Mouse (Mus musculus) bone marrow, adult 2 months (tissue): Measurements from ENCODE around the gene Sntb2. TPM values are rescaled to one million over a fixed set of nuclear protein-coding genes. Genes with fewer than 3 reads are reported as not detected.
"Not testable (repeated sequence)": the region's sequence is repeated elsewhere in the genome, so short reads cannot be mapped to it uniquely, and the experiment has no call there.

Experiments used
- H3K27ac ChIP-seq: fragments of 200-500 bp; 2 replicates; pipeline ENCODE4 v1.5.1; 2012; ENCODE audit warnings: low read depth, mild to moderate bottlenecking, control low read depth, inconsistent platforms, low read length; ENCODE audit not compliant: control insufficient read depth, poor library complexity, insufficient read depth
- H3K4me1 ChIP-seq: fragments of 200-500 bp; 2 replicates; pipeline ENCODE4 v1.6.1; 2011; ENCODE audit warnings: low read length; ENCODE audit not compliant: control insufficient read depth, insufficient read depth
- H3K4me3 ChIP-seq: fragments of 200-500 bp; replicated peaks from 2 replicates; pipeline ENCODE3; 2011; ENCODE audit warnings: mild to moderate bottlenecking, low read depth, low read length, control low read depth; ENCODE audit not compliant: control insufficient read depth
- CTCF ChIP-seq: fragments of 200-500 bp; IDR thresholded peaks from 2 replicates; pipeline ENCODE4 v1.5.1; 2011; ENCODE audit warnings: low read length, control low read depth; ENCODE audit not compliant: control insufficient read depth, insufficient read depth
- POLR2A ChIP-seq: fragments of 200-500 bp; IDR thresholded peaks from 2 replicates; pipeline ENCODE4 v1.6.1; 2011; ENCODE audit warnings: low read depth, mild to moderate bottlenecking, control low read depth, low read length, borderline replicate concordance; ENCODE audit not compliant: control insufficient read depth
- WGBS: fragments of 180-500 bp; shearing (Covaris S2); methylation state at CpG from one replicate; pipeline ENCODE4 v1.1.7; 2018; 5-methylcytosine and 5-hydroxymethylcytosine counted together
- polyA plus RNA-seq: library from polyadenylated mRNA; stranded (reverse); fragments of >200 nt; gene quantifications from 2 replicates; pipeline ENCODE4 v1.2.4, GENCODE M21; 2011; ENCODE audit warnings: low replicate concordance; ENCODE audit not compliant: missing spikeins, insufficient read depth, insufficient read length

Sntb2 gene
- polyA plus RNA-seq, 1 experiment, result 5.2 TPM

GRCm38 (mm10) chr8:107029310-107029709 lies 93.8 kb downstream of the Sntb2 start:
- 82% methylated on average over 3 of the region's 3 CpGs for WGBS

DNA sequence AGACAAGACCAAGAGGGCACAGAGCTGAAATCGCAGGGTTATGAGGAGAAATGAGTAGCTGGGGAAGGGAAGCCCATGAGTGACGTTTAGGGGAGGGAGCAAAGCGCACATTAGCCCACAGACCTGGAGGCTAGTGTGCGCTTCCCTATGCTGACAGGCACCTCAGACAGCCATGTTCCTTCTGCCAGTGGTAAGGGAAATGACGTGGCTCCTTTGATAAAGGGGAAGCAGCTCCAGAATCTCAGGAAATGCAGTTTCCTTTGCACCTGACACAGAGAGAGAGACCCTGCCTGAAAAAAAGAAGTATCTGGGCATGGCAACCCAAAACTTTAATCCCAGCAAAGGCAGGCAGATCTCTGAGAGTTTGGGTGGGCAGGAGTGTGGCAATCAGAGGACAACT lies 94.5 kb downstream of the Sntb2 start:
- 55% methylated on average over 5 of the region's 5 CpGs for WGBS
- Histone ChIP-seq H3K27ac (no peak overlapping the region), H3K4me1 (peaks cover 2% of the 10 kb centered on the region; the same call in 1 of the 2 replicates), H3K4me3 (no peak overlapping the region)
- no peak for TF ChIP-seq CTCF
- TF ChIP-seq POLR2A, result no peak

More at GRCm38 (mm10) chr8:107029310-107029709, 93.8 kb downstream of the Sntb2 start:
- no peak overlapping the region for H3K4me3 ChIP-seq
- peaks cover 2% of the 10 kb centered on the region; the same call in 1 of the 2 replicates for H3K4me1 ChIP-seq
- H3K27ac ChIP-seq, result no peak overlapping the region
- TF ChIP-seq CTCF, result no peak
- TF ChIP-seq POLR2A, result no peak

DNA sequence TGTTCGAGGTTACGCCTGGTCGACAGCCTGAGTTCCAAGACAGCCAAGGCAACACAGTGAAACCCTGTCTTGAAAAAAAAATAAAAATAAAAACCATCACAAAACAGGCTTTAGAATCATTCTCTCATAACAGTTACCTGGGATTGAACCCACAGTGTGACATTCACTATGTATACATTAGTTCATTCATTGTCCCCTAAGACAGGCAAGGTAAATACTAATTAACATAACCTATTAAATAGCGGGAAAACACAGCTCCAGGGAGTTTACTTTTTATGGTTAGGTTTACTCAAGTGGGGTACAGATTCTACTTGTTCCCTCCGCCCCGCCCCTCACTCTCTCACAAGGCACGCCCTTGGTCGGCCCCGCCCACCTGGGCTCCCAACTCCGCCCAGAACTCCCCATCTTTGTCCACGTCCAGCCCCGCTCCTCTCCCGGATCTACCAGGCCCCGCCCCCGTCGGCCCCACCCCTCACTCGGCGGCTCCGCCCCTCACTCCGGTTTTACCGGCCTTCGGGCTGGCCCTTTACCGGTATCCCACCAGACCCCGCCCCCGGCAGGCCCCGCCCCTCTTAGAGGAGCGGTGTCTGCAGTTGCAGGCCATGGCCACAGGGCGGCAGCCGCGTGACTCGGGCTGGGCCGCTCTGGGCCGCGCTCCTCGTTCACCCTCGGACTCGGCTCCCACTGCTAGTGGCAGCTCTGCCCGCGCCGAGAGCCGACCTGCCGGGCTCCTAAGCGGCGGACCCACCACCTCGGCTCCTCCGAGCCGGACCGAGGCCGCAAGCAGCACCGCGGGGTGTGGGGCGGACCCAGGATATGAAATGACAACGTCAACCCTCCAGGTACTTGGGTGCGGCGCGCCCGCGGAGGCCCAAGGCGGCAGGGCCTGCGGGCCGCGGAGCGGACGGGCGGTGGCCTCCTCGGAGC lies 95.4 kb downstream of the Sntb2 start, which contains the start of gene Vps4a:
Vps4a (plus strand) TSS at position 573 of the 927 bp plus-strand sequence.
- TF ChIP-seq POLR2A (peak; percentile 61; the same call in 1 of the 2 replicates), CTCF (peak; percentile 81)
- Histone ChIP-seq H3K27ac (peak within 1 kb of the TSS; percentile 87), H3K4me3 (peak within 1 kb of the TSS; percentile 88), H3K4me1 (peaks cover 2% of the 10 kb centered on the region; the same call in 1 of the 2 replicates)
- 7% methylated on average over 66 of the region's 66 CpGs for WGBS

- no peak for TF ChIP-seq POLR2A
- TF ChIP-seq CTCF, result no peak
- under 1% methylated on average over 40 of the region's 40 CpGs for WGBS
- H3K27ac ChIP-seq, result peak overlapping the region; percentile 87
These were observed 96.1 kb downstream of the Sntb2 start for GRCm38 (mm10) chr8:107031577-107032090.

DNA sequence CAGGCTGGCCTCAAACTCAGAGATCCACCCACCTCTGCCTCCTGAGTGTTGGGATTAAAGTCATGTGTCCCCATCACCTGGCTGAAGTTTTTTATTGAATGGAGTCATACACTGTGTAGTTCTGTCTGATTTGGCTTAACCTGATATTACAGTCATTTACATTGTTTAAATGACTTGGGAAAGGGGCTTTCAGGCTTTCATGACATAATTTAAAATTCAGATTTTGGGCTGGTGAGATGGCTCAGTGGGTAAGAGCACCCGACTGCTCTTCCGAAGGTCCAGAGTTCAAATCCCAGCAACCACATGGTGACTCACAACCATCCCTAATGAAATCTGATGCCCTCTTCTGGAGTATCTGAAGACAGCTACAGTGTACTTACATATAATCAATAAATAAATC lies 98.1 kb downstream of the Sntb2 start:
- WGBS, result 94% methylated on average over 2 of the region's 2 CpGs
- not testable (repeated sequence) for H3K4me1 ChIP-seq

More at GRCm38 (mm10) chr8:107031577-107032090, 96.1 kb downstream of the Sntb2 start:
- Histone ChIP-seq H3K4me3 (peak overlapping the region; percentile 88), H3K4me1 (peaks cover 2% of the 10 kb centered on the region; the same call in 1 of the 2 replicates)

DNA sequence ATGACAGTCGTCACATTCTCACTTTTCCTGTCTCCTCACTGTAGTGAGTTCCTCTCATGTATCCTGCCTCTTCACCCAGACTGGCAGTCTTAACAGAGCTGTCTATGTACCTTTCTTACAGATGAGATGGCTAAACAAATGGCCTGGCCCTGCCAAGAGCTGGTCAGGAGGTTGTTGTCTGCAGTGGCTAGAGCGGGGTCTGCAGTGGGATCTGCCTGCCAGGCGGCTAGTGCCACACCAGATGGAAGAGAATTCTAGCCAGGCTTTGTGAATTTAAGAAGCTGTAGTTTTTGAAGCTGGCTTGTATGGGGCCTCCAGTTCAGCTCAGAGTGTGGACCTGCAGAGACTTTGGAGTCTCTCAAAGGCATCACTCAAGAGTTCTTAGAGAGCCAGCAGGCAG lies 100.1 kb downstream of the Sntb2 start:
- Histone ChIP-seq H3K4me1 (peaks cover 2% of the 10 kb centered on the region; the same call in 1 of the 2 replicates), H3K27ac (no peak overlapping the region), H3K4me3 (no peak overlapping the region)
- WGBS, result 83% methylated on average over 3 of the region's 3 CpGs
- no peak for TF ChIP-seq CTCF
- no peak for TF ChIP-seq POLR2A

More for the DNA sequence above, 98.1 kb downstream of the Sntb2 start:
- H3K27ac ChIP-seq, H3K4me3 ChIP-seq: not testable (repeated sequence)

- TF ChIP-seq POLR2A, result no peak
- WGBS, result 88% methylated on average over 8 of the region's 8 CpGs
- no peak overlapping the region for H3K4me3 ChIP-seq
These were observed 101.1 kb downstream of the Sntb2 start for GRCm38 (mm10) chr8:107036626-107037025.

DNA sequence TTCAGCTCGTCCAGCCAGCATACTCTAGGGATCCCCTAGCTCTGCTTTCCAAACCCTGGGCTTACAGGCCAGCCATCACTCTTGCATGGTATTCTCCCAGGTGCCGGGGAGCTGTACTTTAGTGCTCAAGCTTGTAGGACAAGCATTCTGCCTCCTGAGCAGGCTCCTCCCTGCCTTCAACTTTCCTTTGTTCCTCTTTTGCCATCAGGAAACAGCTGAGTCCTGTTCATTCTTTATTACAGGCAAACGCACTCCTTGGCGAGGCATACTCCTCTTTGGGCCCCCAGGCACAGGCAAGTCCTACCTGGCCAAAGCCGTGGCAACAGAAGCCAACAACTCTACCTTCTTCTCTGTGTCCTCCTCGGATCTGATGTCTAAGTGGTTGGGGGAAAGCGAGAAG lies 105.1 kb downstream of the Sntb2 start:
- WGBS, result 41% methylated on average over 7 of the region's 7 CpGs

More at GRCm38 (mm10) chr8:107036626-107037025, 101.1 kb downstream of the Sntb2 start:
- Histone ChIP-seq H3K4me1 (peaks cover 2% of the 10 kb centered on the region; the same call in 1 of the 2 replicates), H3K27ac (no peak overlapping the region)

More for the DNA sequence above, 105.1 kb downstream of the Sntb2 start:
- no peaks in the 10 kb centered on the region for H3K4me1 ChIP-seq
- no peak overlapping the region for H3K4me3 ChIP-seq
- H3K27ac ChIP-seq, result no peak overlapping the region
- TF ChIP-seq CTCF, result no peak
- no peak for TF ChIP-seq POLR2A
